Mouse (Mus musculus): Measurements from ENCODE around the gene Wasl. TPM values are rescaled to one million over a fixed set of nuclear protein-coding genes. Genes with fewer than 3 reads are reported as not detected.

Gene Wasl
- total RNA-seq, 2 experiments from 2014 or later = 123 to 124 TPM

DNA sequence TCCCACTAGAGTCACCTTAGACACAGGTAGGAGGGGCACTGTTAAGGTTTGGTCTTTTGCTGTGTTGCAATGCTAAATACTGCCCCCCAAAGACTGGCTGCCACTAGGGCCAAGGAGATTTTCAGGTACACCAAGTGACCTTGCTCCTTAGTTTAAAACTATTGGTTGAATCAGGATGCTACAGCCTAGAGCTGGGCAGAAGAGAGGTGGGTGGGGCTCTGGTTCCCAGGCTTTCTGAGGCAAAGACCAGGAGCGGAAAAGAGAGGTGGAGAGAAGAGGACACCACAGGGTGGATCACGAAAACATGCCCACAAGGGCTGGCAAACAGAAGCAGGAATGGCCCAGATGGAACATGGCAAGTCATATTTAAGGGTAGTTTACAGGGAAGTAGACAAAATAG is 22.6 kb downstream of the Wasl start:
- no peak for TF ChIP-seq CTCF (IDR thresholded peaks at IDR 0.05)
- no peak for DNase-seq (ENCODE audit: extremely low spot score in 1 of 2, low spot score in 2 of 2)
- intact Hi-C loops (cut with DNase I) = no loop called here
- Histone ChIP-seq H3K27ac (no peak overlapping the region), H3K4me3 (no peak overlapping the region)

DNA sequence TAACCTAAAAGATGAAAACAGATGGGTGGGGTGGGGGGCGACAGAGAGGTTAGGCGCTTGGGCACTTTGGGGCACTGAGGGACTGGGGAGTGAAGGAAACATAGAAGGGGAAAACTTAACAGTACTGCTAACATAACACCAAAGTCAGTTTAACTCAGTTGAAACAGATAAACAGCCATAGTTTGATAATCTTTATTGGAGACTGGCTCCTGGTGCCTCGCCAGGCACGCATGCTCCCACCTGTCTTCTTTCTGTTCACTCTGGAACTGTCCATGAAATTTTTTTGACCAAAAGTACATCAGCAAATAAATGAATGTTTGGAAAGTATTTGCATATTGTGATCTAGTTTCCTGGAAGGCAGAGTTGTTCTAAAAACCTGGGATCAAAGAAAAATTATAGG is 23.5 kb downstream of the Wasl start:
- intact Hi-C loops (cut with DNase I) = no loop called here
- no peak overlapping the region for H3K27ac ChIP-seq

DNA sequence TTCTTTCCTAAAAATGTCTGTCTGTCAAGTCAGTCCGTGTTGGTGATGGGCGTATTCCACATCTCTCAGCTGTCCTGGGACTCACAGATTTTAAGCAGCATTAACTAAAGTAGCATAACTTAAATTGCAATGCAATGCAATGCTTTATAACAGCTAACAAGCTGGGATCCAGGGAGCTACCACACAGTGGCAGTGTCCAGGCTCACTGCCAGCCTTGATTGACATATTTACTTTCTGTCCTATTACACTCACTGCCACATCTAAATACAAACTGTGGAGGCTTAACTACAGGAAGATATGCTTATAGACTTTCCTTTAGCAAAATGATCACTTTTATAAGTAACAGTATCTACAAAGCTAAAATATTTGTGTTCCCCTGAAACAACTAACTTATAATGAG is 29.0 kb downstream of the Wasl start:
- DNase-seq (ENCODE audit: extremely low spot score in 1 of 2, low spot score in 2 of 2) = no peak
- H3K4me3 ChIP-seq = no peak overlapping the region
- no peak; the same call in 1 of the 2 replicates for TF ChIP-seq CTCF (IDR thresholded peaks at IDR 0.05)
- intact Hi-C loops (cut with DNase I) = no loop called here
- H3K27ac ChIP-seq = no peak overlapping the region

More for the DNA sequence above, 23.5 kb downstream of the Wasl start:
- no peak for DNase-seq (ENCODE audit: extremely low spot score in 1 of 2, low spot score in 2 of 2)
- H3K4me3 ChIP-seq = no peak overlapping the region
- TF ChIP-seq CTCF (IDR thresholded peaks at IDR 0.05) = no peak

DNA sequence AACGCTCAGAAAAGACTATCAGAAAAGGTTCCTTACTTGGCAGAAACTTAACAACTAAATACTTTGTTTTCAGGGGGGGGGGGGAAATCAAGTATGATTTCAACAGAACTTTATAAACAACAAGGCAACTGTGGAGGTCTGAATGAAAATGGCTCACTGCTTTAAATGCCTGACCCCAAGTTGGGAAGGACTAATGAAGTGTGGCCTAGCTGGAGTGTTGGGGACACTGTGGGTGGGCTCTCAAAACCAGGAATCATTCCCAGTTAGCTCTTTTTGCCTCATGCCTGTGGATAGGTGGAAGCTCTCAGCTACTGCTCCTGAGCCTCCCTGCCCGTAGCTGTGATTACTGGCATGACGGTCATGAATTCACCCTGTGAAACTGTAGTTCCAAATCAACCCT is 30.7 kb downstream of the Wasl start:
- DNase-seq (ENCODE audit: extremely low spot score in 1 of 2, low spot score in 2 of 2) = no peak
- Histone ChIP-seq H3K27ac (no peak overlapping the region), H3K4me3 (no peak overlapping the region)
- no peak for TF ChIP-seq CTCF (IDR thresholded peaks at IDR 0.05)
- intact Hi-C loops (cut with DNase I) = no loop called here

GRCm38 (mm10) chr6:24632061-24632460 is 32.7 kb downstream of the Wasl start:
- Histone ChIP-seq H3K27ac (no peak overlapping the region), H3K4me3 (no peak overlapping the region)
- intact Hi-C loops (cut with DNase I) = no loop called here
- no peak for DNase-seq (ENCODE audit: extremely low spot score in 1 of 2, low spot score in 2 of 2)
- no peak for TF ChIP-seq CTCF (IDR thresholded peaks at IDR 0.05)

- H3K27ac ChIP-seq = no peak overlapping the region
- no peak for DNase-seq (ENCODE audit: extremely low spot score in 1 of 2, low spot score in 2 of 2)
- no peak overlapping the region for H3K4me3 ChIP-seq
- intact Hi-C loops (cut with DNase I) = no loop called here
- TF ChIP-seq CTCF (IDR thresholded peaks at IDR 0.05) = no peak
Measured at GRCm38 (mm10) chr6:24628499-24628898, 36.3 kb downstream of the Wasl start.

- peak; percentile 81 for TF ChIP-seq CTCF (IDR thresholded peaks at IDR 0.05)
- peak; percentile 42 to 43 for DNase-seq (ENCODE audit: extremely low spot score in 1 of 2, low spot score in 2 of 2)
- Histone ChIP-seq H3K4me3 (no peak overlapping the region), H3K27ac (no peak overlapping the region)
- intact Hi-C loops (cut with DNase I) = loop anchor here (1.0 kb wide), 1 partner anchor 97 kb away; no protein-coding TSS in a partner anchor
Measured at GRCm38 (mm10) chr6:24627586-24628030, 37.2 kb downstream of the Wasl start.

- Histone ChIP-seq H3K4me3 (no peak overlapping the region), H3K27ac (no peak overlapping the region)
- TF ChIP-seq CTCF (IDR thresholded peaks at IDR 0.05) = no peak
- DNase-seq (ENCODE audit: extremely low spot score in 1 of 2, low spot score in 2 of 2) = no peak
- intact Hi-C loops (cut with DNase I) = no loop called here
Measured at GRCm38 (mm10) chr6:24622098-24622497, 42.7 kb downstream of the Wasl start.

DNA sequence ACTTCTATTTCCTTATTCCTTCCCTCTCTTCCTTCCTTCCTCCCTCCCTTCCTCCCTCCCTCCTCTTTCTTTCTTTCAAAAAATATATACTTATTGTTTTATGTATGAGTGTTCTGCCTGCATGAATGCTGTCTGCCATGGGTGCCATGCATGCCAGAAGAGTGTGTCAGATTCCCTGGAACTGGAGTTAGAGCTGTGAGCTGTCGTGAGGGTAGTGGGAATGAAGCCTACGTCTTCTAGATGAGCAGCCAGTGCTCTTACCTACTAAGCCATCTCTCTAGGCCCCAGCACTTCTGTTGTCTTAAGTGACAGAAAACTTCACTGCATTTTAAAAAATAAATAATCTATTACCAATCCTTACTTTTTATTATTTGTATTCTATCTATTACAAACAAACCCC is 43.9 kb downstream of the Wasl start:
- DNase-seq (ENCODE audit: extremely low spot score in 1 of 2, low spot score in 2 of 2) = no peak
- Histone ChIP-seq H3K4me3 (no peak overlapping the region), H3K27ac (no peak overlapping the region)
- no peak for TF ChIP-seq CTCF (IDR thresholded peaks at IDR 0.05)
- intact Hi-C loops (cut with DNase I) = no loop called here

GRCm38 (mm10) chr6:24619285-24620045 is 45.3 kb downstream of the Wasl start:
- intact Hi-C loops (cut with DNase I) = no loop called here
- no peak for TF ChIP-seq CTCF (IDR thresholded peaks at IDR 0.05)
- no peak overlapping the region for H3K27ac ChIP-seq

DNA sequence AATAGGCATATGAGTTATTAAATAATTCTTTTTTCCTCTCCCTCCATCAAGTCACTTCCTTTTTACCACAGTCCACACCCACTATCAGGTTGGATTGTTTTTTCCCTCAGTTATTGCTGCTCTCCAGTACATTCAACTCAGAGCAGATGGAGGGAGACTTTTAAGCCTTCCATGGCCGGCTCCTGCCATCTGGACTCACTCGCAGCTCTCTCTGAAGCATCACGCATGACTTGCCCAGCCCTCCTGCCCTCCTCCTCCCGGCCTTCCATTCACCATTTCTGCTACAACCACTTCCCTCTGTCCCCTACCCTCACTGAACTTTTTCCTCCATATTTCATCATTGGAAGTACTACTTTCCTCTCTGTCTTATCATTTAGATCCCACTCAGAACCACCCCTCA is 48.1 kb downstream of the Wasl start:
- no peak overlapping the region for H3K4me3 ChIP-seq
- H3K27ac ChIP-seq = no peak overlapping the region
- intact Hi-C loops (cut with DNase I) = no loop called here
- DNase-seq (ENCODE audit: extremely low spot score in 1 of 2, low spot score in 2 of 2) = no peak
- no peak for TF ChIP-seq CTCF (IDR thresholded peaks at IDR 0.05)

More at GRCm38 (mm10) chr6:24619285-24620045, 45.3 kb downstream of the Wasl start:
- no peak for DNase-seq (ENCODE audit: extremely low spot score in 1 of 2, low spot score in 2 of 2)
- no peak overlapping the region for H3K4me3 ChIP-seq

DNA sequence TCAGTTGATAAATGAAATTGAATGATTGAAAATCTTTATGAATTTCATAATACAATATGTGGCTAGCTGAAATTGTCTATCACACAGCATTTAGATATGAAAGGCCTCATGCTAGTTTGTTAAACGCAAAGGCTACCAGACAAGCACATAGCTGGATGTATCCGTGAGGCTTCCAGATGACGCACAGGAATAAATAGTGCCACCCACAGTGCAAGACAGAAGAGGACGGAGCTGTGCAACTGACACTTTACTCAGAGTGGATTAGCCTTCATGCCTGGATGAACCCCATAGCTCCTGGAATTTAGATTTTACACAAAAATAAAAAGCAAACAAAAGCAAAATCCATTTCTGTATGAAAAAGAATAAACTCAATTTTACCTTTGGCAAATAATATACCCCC is 50.9 kb downstream of the Wasl start:
- Histone ChIP-seq H3K27ac (no peak overlapping the region; the same call in 1 of the 2 replicates), H3K4me3 (no peak overlapping the region)
- intact Hi-C loops (cut with DNase I) = loop anchor here (2.0 kb wide), 1 partner anchor 65 kb away; no protein-coding TSS in a partner anchor
- TF ChIP-seq CTCF (IDR thresholded peaks at IDR 0.05) = no peak
- no peak for DNase-seq (ENCODE audit: extremely low spot score in 1 of 2, low spot score in 2 of 2)

DNA sequence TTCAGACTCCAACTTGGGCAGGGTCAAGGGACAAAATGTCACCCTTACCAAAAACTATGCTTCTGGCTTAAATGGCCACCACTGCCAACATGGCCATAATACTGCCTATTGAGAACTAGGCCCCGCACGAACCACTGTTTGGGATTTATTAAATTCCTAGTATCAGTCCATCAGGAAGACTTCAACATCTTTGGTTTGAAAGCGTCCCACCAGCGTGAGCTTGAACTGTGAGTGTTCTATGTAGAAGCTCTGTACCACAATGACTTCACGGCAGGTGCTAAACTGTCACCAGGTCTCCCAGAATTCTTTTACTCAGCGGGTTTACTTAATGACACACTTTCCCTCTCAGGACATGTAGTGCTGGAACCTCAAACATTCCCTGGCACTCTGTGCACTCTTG is 51.5 kb downstream of the Wasl start:
- TF ChIP-seq CTCF (IDR thresholded peaks at IDR 0.05) = no peak
- intact Hi-C loops (cut with DNase I) = loop anchor here (2.0 kb wide), 1 partner anchor 65 kb away; no protein-coding TSS in a partner anchor
- no peak overlapping the region for H3K4me3 ChIP-seq
- no peak overlapping the region; the same call in 1 of the 2 replicates for H3K27ac ChIP-seq
- no peak for DNase-seq (ENCODE audit: extremely low spot score in 1 of 2, low spot score in 2 of 2)

Data from left cerebral cortex, adult 2 months (tissue).